Mouse (Mus musculus) adrenal gland, adult (tissue): ENCODE measurements around the gene Tha1.
"Not testable (repeated sequence)": the region's sequence is repeated elsewhere in the genome, so short reads cannot be mapped to it uniquely, and the experiment has no call there.

Source experiments
- DNase-seq, 2 experiments: peaks; one replicate each; pipeline ENCODE4 v3.0.0; 2022 to 2023; ENCODE audit warnings: low spot score in 1 of 2; ENCODE audit not compliant: inconsistent age in 2 of 2

Gene Tha1

GRCm38 (mm10) chr11:117852875-117853274 is 20.4 kb downstream of the Tha1 start:
- DNase-seq = no peak

DNA sequence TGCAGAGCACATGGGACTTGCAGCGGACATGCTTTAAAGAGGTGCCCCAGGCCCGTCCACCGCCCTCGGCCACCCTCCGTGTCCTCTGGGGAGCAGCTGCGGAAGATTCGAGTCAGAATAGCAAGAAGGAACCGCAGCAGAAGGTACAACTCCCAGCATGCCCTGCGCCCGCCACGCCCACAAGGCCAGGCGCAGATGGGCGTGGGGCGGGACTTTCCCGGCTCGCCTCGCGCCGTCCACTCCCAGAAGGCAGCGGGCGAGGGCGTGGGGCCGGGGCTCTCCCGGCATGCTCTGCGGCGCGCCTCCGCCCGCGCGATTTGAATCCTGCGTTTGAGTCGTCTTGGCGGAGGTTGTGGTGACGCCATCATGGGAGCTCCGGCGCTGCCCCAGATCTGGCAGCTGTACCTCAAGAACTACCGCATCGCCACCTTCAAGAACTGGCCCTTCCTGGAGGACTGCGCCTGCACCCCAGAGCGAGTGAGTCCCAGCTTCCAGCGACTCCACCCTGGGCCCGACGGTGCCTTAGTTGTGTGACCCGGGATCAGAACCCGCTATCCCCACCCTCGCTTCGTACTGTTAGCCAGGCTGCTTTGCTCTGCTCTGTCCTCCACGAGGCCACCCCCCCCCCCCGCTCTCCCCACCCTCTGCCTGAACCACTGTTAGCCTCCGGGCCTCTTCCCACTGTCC is 24.2 kb downstream of the Tha1 start, which contains the start of gene Birc5:
Gene Birc5 (plus strand): TSS at position 267 of the 687 bp plus-strand sequence.
- peak; percentile 97 to 98 for DNase-seq

DNA sequence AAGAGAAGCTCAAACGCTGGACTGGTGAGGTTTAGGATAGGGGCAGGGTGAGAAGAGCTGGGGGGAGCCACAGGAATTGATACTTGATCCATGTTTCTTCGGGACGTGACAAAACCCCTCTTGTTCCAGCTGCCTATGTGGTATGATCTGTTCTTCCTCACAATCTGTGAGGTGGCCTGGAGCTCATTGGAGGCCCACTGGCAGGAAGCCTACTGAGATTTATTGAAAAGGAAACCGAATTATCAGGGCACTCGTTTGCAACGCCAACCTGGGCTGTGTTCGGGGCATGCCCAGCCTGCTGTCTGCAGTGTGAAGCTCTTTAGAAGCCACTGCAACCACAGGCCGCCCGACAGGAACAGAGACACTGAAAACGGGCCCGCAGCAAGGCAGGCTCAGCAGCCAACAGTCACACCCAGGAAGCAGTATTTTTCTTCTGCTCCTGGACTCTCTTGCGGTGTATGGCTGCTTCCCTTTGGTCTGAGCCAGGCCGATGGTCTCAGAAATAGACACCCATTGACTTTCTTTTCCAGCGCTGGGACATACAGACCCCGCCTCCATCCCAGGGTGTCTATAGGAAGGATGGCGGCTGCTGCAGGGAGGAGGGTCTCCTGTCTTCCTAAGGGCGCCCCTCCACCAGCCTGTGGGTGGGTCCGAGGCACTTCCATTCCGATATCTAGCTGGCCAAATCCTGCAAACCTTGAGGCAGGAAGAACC is 24.9 kb downstream of the Tha1 start:
- peak in 1 of 2 experiments; percentile 86 for DNase-seq

DNA sequence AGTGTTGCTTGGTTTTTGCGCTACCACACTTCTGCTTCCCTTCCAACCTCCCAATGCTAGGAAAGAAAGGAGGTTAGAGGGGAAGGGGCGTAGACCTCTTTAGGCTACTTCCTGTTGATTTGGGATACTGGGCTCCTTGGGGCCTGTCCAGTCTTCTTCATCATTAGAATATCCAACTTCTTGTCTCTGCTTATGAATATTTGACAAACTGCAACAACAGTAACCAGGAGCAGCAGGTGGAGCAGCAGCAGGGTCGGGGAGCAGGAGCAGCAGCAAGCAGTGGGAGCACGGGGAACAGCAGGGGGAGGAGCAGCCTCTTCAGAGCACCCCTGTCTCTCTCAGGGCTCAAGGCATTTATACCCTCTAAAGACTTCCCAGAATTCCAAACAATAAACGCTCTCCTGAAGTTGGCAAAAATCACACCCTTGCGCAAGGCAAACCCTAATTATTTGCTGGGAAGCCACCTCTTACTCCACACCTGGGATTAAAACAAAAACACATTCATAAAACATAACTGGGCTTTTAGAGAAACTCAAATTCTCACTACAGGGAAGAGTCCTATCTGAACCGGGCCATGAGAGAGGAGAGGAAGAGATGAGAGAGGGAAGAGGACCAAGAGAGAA is 25.6 kb downstream of the Tha1 start:
- peak in 1 of 2 experiments; percentile 53 for DNase-seq

GRCm38 (mm10) chr11:117846640-117847039 is 26.6 kb downstream of the Tha1 start:
- peak in 1 of 2 experiments; percentile 39 for DNase-seq

- no peak for DNase-seq
These were observed 27.6 kb downstream of the Tha1 start for GRCm38 (mm10) chr11:117845651-117846050.

GRCm38 (mm10) chr11:117844997-117845396 is 28.3 kb downstream of the Tha1 start:
- DNase-seq = no peak

GRCm38 (mm10) chr11:117843434-117843833 is 29.8 kb downstream of the Tha1 start:
- no peak for DNase-seq

- DNase-seq = peak; percentile 71 to 83
These were observed 32.4 kb downstream of the Tha1 start for GRCm38 (mm10) chr11:117840910-117841309.

- no peak for DNase-seq
These were observed 34.3 kb downstream of the Tha1 start for GRCm38 (mm10) chr11:117839021-117839420.

DNA sequence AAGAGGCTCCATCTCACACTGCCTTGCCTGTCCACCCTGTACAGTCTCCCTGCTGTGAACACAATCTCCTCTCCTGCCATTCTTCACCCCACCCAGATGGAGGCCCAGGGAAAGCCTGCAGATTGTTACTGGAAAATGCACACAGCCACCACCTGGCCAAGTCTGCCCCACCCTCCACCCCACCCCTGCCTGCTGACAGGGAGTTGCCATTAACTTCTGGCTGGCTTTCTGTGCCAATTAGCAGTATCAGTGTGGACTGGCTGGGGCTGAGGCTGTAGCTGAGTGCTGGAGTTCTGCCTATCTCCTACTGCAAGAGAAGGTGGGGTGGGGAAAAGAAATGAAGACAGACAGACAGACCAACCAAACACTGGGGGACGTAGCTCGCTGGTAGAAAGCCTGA is 34.7 kb downstream of the Tha1 start:
- DNase-seq = peak in 1 of 2 experiments; percentile 40

DNA sequence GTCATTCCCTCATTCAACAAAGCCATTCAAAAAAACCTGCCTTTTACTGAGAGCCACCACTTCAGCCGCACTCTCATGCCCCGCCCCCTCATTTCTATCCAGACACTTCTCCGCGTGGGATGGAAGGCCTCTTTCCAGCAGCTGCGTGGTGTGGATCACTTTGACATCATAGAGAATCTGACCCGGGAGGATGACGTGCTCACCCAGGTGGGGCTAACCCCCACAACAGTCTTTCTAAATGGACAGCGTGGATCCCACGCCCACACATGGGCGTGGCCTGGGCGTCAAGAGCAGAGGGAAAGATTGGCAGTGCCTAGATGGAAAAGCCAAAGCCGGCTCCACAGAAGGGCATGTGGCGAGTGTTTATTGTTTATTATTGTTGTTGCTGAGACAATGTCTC is 37.0 kb downstream of the Tha1 start:
- DNase-seq = peak; percentile 35 to 64

DNA sequence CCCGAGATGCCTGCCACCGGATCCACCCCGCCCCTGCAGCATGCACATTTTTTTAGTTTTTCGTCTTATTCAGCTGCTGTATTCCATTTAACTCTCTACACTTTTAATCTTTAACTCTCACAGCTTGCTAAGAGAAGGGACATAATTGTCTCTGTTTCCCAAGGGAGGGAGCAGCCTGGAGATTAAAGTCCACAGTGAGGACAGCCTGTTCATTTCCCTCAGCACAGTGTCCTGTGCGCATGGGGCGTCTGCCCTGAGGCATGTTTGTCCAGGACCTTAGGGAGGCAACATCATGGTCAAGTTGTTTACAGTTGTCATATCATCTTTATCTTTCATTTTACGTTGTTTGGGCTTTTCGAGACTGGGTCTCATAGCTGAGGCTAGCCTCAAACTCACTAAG is 39.2 kb downstream of the Tha1 start:
- DNase-seq = no peak

GRCm38 (mm10) chr11:117833509-117833908 is 39.8 kb downstream of the Tha1 start:
- DNase-seq = not testable (repeated sequence)

DNA sequence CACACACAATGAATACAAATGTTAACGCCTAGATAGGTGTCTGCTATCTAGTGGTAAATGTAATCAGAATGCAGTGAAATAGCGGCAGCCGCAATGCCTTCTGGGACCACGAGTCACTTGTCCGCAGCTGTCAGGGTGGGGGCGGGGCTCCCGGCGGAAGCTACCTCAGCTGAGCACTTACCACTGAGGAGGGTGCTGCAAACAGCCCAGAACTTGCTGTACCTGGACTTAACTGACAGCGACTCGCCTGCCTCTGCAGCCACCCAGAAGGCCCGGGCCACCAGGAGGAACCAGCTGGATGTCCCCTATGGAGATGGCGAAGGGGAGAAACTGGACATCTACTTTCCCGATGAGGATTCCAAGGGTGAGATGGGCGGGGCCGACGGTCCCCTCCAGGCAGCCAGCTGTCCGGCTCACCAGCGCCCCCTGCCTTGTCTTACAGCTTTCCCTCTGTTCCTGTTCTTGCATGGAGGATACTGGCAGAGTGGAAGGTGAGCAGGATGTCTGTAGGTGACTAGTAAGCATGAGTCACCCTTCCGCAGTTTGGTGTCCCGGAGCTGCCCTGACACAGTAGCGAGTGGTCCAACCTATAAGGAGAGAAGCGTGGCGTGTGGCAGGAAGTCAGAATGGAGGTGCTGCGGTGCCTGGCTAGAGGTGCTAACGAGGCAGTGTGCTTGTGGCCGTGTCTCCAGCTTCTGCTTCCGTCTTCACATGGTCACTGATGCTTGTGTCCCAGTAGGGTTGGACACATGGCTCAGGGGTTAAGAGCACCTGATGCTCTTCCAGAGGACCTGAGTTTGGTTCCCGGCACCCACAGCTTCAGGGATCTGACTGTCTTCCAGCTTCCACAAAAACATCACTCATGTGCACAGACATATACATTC is 41.0 kb downstream of the Tha1 start:
- peak; percentile 62 to 86 for DNase-seq

GRCm38 (mm10) chr11:117830401-117830800 is 42.9 kb downstream of the Tha1 start:
- DNase-seq = peak in 1 of 2 experiments; percentile 56

DNA sequence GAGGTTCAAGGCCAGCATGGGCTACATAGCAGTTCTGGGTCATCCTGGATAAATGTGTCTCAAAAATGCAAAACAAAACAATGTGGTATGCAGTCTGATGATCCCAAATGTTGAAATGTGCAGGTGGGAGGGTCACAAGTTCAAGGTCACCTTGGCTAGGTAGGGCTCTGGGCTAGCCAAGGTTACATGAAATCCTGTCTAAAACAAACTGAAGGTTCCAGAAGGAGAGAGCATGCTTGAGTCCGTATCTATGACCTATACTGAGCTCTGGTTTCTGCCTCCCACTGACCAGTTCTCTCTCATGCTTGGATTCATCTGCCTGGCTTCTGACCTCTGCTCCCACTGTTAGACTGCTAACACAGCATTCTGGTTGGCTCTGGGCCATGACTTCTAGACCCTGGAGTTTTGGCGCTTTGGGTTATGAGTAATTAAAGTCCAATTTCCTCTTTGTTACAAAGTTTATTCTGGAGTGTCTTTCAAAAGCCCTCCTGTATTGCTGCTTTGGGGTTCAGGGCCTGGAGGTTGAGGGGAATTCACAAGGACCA is 43.5 kb downstream of the Tha1 start:
- peak in 1 of 2 experiments; percentile 70 for DNase-seq

DNA sequence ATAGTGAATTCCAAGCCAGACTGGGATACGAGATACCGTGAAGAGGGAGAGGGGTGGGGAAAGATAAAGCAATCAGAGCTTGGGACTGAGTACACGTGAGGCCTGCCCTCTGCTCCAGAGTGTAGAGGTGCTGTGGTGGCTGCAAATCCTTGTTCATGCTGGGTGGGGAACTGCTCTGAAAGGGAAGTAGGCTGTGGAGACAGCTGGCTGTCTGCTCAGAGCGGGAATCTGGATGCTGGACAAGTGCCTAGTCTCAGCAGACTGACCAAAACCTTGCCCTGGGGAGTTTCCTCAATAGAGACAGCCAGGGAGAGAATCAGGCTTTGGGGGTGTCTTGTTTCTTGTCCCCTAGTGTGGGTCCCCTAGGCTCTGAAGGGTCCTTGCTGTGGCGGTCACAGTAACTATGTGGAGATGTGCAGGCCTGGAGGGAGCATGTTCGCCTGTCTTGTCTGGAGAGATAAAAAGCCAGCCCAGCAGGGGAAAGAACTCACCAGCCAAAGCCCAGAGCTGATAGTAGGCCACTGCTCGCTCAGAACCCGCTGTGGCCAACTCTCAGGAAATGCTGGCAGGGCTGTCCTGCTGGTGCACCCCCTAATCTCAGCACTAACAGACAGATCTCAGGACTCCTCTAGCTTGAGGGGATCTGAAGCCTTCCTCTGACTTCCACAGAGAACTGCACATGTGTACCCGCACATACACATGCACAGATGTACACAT is 44.2 kb downstream of the Tha1 start:
- peak; percentile 41 to 78 for DNase-seq

- DNase-seq = peak; percentile 46 to 58
These were observed 45.0 kb downstream of the Tha1 start for GRCm38 (mm10) chr11:117828149-117828887.
